In the genomic region with DNA sequence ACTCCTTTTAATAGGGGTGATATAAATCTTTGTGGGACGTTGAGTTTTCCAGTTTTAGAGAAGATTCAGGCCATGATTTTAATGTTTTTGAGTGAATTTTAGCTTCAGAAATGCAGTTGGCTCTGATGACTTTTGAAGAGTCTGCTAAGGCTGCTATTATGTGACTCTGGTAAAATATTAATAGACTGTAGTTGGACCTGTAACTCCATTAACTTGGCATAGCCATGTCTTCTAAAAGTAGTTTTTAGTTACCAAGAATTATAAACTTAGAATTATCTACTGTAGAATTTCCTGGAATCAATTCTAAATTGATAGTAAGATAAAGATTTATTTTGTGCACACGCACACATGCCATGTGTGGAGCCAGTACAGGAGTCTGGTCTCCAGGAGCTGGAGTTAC, we compare ENCODE assay signal across 16 mouse cellular contexts.
"Had no signal": no experiment of that assay in that cellular context is flagged by ENCODE, and none has a peak within 500 bp of the region (broad histone marks: within the 10 kb centered on the region; RNA-seq: fewer than 3 reads in every experiment).

No protein-coding gene starts in this region.

- ATAC-seq: lung, postnatal 0 days; midbrain, embryonic 13.5 days; midbrain, embryonic 15.5 days had no signal

- H3K4me3 ChIP-seq: lung, embryonic 15.5 days; megakaryocyte, embryonic 14.5 days; midbrain, embryonic 13.5 days; midbrain, embryonic 15.5 days; neural tube, embryonic 12.5 days; stomach, embryonic 15.5 days had no signal

- H3K27ac ChIP-seq: lung, embryonic 15.5 days; midbrain, embryonic 13.5 days; midbrain, embryonic 15.5 days; neural tube, embryonic 12.5 days; stomach, embryonic 15.5 days; stomach, postnatal 0 days had no signal

- DNase-seq: lung, adult 2 months; lung, postnatal 14 days; lung, postnatal 36 days; right cerebral cortex, postnatal 14 days; thymus, adult 2 months; thymus, postnatal 25 days; thymus, postnatal 4 days had no signal

- H3K9ac ChIP-seq: lung, embryonic 15.5 days; midbrain, embryonic 13.5 days; midbrain, embryonic 15.5 days; neural tube, embryonic 12.5 days; stomach, embryonic 15.5 days had no signal

- H3K9me3 ChIP-seq: lung, embryonic 15.5 days; midbrain, embryonic 13.5 days; midbrain, embryonic 15.5 days; neural tube, embryonic 12.5 days; stomach, embryonic 15.5 days had no signal

- H3K4me2 ChIP-seq: lung, embryonic 15.5 days; midbrain, embryonic 11.5 days; midbrain, embryonic 13.5 days; midbrain, embryonic 15.5 days; neural tube, embryonic 12.5 days; stomach, embryonic 15.5 days had no signal

- H3K27me3 ChIP-seq: megakaryocyte, embryonic 14.5 days; midbrain, embryonic 15.5 days; neural tube, embryonic 12.5 days; stomach, embryonic 15.5 days had no signal
